Mouse (Mus musculus) embryonic facial prominence, embryonic 12.5 days (tissue): ENCODE data around the gene Col6a2. TPM values are rescaled to one million over a fixed set of nuclear protein-coding genes. Genes with fewer than 3 reads are reported as not detected.

Experiments used
- ATAC-seq: fragments of 200-750 bp; cut with Nextera tagmentation; 2 replicates; pipeline ENCODE4 v1.8.0; 2017; ENCODE audit not compliant: insufficient number of reproducible peaks, insufficient read depth, low FRiP score, low TSS enrichment
- H3K27ac ChIP-seq: fragments of 300-500 bp; sonication (generic); 2 replicates; pipeline ENCODE4 v1.5.1; 2016; ENCODE audit warnings: mild to moderate bottlenecking
- H3K27me3 ChIP-seq: fragments of 300-500 bp; sonication (generic); 2 replicates; pipeline ENCODE4 v1.6.1; 2016; ENCODE audit warnings: mild to moderate bottlenecking, moderate library complexity
- H3K36me3 ChIP-seq: fragments of 300-500 bp; sonication (generic); 2 replicates; pipeline ENCODE4 v1.6.1; 2016; ENCODE audit warnings: mild to moderate bottlenecking
- H3K4me1 ChIP-seq: fragments of 300-500 bp; sonication (generic); 2 replicates; pipeline ENCODE4 v1.6.1; 2016
- H3K4me2 ChIP-seq: fragments of 300-500 bp; sonication (generic); replicated peaks from 2 replicates; pipeline ENCODE4 v1.6.1; 2016; ENCODE audit warnings: mild to moderate bottlenecking, moderate library complexity
- H3K4me3 ChIP-seq: fragments of 300-500 bp; sonication (generic); 2 replicates; pipeline ENCODE4 v1.5.1; 2016; ENCODE audit warnings: mild to moderate bottlenecking
- H3K9ac ChIP-seq: fragments of 300-500 bp; sonication (generic); 2 replicates; pipeline ENCODE4 v1.6.1; 2016; ENCODE audit warnings: mild to moderate bottlenecking, moderate library complexity
- H3K9me3 ChIP-seq: fragments of 300-500 bp; sonication (generic); 2 replicates; pipeline ENCODE4 v1.6.1; 2016; ENCODE audit warnings: mild to moderate bottlenecking, moderate library complexity
- WGBS: fragments of 180-500 bp; shearing (Covaris S2); methylation state at CpG from one replicate; pipeline ENCODE4 v1.1.7; 2016; 5-methylcytosine and 5-hydroxymethylcytosine counted together
- polyA plus RNA-seq: library from polyadenylated mRNA; unstranded; fragments of >200 nt; fragmentation: Nextera tagmentation; extraction: Ambion mirVana; gene quantifications from 2 replicates; pipeline ENCODE4 v1.2.1, GENCODE M21; 2016

The Col6a2 gene
- polyA plus RNA-seq, 1 experiment from 2014 or later: 109 TPM

DNA sequence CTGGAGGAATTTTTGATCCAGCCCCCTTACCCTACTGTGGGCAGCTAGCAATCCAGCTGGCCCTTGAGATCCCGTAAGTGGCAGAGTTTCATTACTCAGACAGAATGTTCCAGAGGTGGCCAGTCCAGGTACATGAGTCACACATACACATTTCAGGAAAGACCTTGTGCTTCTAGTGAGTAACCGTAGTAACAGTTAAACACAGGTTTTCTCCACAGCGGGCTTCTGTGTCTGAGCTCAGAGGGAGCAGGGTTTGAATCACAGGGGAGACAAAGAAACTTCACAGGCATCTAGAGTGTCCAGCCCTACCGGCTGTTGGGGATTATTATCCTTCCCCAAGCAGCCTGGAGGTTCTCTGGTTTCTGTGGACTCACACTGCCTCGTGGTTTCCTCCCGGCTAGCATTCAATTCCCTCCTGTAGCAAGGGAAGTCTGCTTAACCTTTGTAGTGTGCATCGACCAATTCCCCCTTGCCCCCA is 10.7 kb upstream of the Col6a2 start:
- no peaks in the 10 kb centered on the region for H3K27me3 ChIP-seq
- H3K9ac ChIP-seq: no peak overlapping the region
- H3K9me3 ChIP-seq: no peaks in the 10 kb centered on the region
- no peak for ATAC-seq
- H3K36me3 ChIP-seq: no peaks in the 10 kb centered on the region
- H3K4me1 ChIP-seq: peaks cover 37% of the 10 kb centered on the region
- peak overlapping the region; percentile 78 for H3K27ac ChIP-seq
- H3K4me3 ChIP-seq: no peak overlapping the region
- H3K4me2 ChIP-seq: no peak overlapping the region
- 24% methylated on average over 7 of the region's 7 CpGs for WGBS

DNA sequence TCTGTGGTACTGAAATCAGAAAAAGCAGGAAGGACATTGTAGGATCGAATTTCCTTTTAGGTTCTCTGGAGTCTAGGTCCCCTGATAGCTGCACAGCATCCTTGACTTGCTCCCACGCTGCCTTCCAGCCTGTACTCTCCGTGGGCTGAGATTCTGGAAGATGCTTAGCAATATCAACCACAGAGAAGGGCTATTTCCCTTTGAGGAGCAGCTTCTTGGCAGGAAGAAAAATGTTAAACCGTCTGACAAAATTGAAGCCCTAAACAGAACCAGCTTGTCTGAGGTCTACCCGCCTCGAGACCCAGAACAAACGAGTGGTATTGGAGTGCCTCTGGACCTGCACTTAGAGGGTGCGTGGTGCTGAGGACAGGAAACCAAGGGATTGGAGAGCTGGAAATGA is 9.2 kb upstream of the Col6a2 start:
- H3K4me2 ChIP-seq: no peak overlapping the region
- no peak overlapping the region for H3K9ac ChIP-seq
- no peak overlapping the region for H3K4me3 ChIP-seq
- 51% methylated on average over 8 of the region's 8 CpGs for WGBS
- no peaks in the 10 kb centered on the region for H3K27me3 ChIP-seq
- H3K36me3 ChIP-seq: no peaks in the 10 kb centered on the region
- peaks cover 37% of the 10 kb centered on the region for H3K4me1 ChIP-seq
- 0 out of 2 replicates have a peak overlapping the region, but pooled peaks have one; percentile 24 for H3K27ac ChIP-seq
- no peaks in the 10 kb centered on the region for H3K9me3 ChIP-seq
- ATAC-seq: no peak

DNA sequence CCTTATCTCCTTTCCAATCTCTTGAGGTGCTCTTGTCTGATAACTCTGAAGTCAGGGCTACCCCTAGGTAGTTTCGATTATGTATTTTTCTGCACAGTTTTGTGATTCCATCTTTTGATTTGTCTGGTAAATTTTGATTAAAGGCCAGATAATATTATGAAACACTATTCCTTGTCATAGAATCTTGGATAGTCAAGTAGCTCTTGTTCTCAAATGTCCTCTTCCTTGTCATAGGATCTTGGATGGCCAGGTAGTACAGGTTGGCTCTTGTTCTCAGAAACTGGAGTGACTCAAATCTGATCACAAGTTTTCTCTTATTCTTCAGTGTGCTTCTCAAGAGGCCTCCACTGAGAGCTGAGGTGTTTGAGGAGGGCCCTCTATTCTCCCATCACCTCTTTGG is 7.2 kb upstream of the Col6a2 start:
- Histone ChIP-seq H3K9ac (no peak overlapping the region), H3K4me2 (no peak overlapping the region), H3K4me1 (peaks cover 29% of the 10 kb centered on the region), H3K27ac (no peak overlapping the region), H3K9me3 (no peaks in the 10 kb centered on the region), H3K4me3 (no peak overlapping the region), H3K36me3 (no peaks in the 10 kb centered on the region), H3K27me3 (no peaks in the 10 kb centered on the region)
- no peak for ATAC-seq
- 93% methylated on average over 1 of the region's 1 CpGs for WGBS

DNA sequence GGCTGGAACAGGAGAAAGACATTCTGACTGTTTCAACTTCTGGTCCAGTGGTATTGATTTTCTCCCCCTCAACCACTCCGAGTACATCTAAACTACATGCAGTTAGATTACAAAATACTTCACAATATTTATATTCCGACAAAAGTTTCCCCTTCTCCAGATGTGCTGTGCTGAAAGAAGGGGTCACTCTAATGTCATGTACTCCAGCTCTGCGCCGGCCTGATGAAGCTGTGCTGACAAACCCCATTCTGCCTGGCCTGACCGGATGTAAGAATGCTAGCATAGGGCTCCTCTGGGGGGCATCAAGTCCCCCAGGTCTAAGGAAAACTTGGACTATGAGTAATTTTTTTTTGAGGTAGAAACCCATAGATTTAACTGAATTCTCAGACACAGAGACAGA is 4.3 kb upstream of the Col6a2 start:
- Histone ChIP-seq H3K4me3 (no peak overlapping the region), H3K9ac (no peak overlapping the region), H3K4me2 (no peak overlapping the region), H3K27ac (no peak overlapping the region), H3K36me3 (no peaks in the 10 kb centered on the region), H3K9me3 (no peaks in the 10 kb centered on the region), H3K27me3 (no peaks in the 10 kb centered on the region), H3K4me1 (peaks cover 12% of the 10 kb centered on the region)
- 70% methylated on average over 5 of the region's 5 CpGs for WGBS
- ATAC-seq: no peak

DNA sequence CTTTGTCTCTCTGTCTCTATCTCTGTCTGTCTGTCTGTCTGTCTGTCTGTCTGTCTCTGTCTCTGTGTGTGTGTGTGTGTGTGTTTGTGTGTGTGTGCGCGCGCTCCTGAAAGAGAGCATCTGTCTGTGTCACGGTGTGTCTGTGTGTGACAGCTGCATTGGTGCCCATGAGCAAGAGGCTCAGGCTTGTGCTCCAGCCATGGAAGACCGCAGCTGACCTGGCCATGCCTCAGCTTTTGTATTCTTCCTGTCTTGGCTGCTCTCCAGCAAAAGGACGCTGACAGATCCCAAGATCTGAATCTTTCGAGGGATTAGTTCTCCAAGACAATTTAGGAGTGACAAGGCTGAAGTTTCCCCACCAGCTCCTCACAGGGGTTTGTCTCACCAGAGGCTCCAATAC is 1.5 kb upstream of the Col6a2 start:
- Histone ChIP-seq H3K27me3 (no peaks in the 10 kb centered on the region), H3K4me3 (no peak overlapping the region), H3K4me1 (peaks cover 20% of the 10 kb centered on the region), H3K4me2 (no peak overlapping the region), H3K9ac (no peak overlapping the region), H3K27ac (no peak overlapping the region), H3K9me3 (no peaks in the 10 kb centered on the region), H3K36me3 (no peaks in the 10 kb centered on the region)
- WGBS: 73% methylated on average over 7 of the region's 7 CpGs
- no peak for ATAC-seq

DNA sequence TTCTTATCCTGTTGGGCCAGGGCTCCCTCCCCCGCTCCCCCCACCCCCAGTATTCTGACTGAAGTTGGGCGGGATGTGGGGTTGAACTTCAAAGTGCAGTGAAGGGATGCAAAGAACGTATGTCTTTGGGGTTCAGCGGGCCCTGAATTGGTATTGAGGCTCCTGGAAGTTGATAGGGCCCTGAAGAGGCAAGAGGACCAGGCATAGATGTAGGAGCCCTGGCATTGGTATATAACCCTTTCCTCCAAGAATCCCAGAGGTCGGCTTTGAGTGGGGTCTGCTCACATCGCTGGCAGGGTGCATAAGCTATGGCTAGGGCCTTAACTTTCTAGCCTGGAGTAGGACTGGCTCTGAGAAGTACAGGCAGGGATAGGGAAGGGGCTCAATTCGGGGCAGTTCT is 304 bp upstream of the Col6a2 start:
- Histone ChIP-seq H3K27ac (peak overlapping the region; percentile 58), H3K36me3 (no peaks in the 10 kb centered on the region), H3K4me3 (peak overlapping the region; percentile 51), H3K9me3 (no peaks in the 10 kb centered on the region), H3K4me1 (peaks cover 20% of the 10 kb centered on the region), H3K4me2 (peak overlapping the region; percentile 53), H3K9ac (peak overlapping the region; percentile 69; the same call in 1 of the 2 replicates), H3K27me3 (no peaks in the 10 kb centered on the region)
- ATAC-seq: 0 out of 2 replicates have a peak, but pooled peaks have one; percentile 29
- 19% methylated on average over 6 of the region's 7 CpGs for WGBS

DNA sequence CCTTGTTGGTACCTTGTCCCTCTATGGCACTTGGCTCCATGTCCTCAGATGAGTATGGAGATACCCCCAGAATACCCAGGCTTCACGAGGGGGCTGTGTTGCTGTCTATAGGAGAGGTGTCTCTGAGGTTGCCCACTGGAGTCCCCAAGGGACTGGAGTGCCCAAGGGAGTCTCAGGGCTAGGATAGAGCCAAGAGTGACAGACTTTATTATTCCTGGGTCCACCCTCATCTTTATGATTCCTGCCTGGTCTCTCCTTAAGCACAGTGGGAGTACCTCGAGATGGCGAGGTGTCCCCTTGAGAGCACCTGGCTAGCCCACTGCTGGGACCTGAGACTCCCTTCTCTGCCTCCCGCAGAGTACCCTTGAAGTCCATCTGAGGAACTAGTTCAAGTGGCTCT is 1.0 kb downstream of the Col6a2 start:
- H3K9ac ChIP-seq: peak overlapping the region; percentile 69
- peak overlapping the region; percentile 51 for H3K4me3 ChIP-seq
- H3K27me3 ChIP-seq: no peaks in the 10 kb centered on the region
- H3K9me3 ChIP-seq: no peaks in the 10 kb centered on the region
- no peak for ATAC-seq
- WGBS: 76% methylated on average over 4 of the region's 4 CpGs
- no peak overlapping the region for H3K27ac ChIP-seq
- no peaks in the 10 kb centered on the region for H3K36me3 ChIP-seq
- H3K4me1 ChIP-seq: peaks cover 20% of the 10 kb centered on the region
- H3K4me2 ChIP-seq: peak overlapping the region; percentile 53

DNA sequence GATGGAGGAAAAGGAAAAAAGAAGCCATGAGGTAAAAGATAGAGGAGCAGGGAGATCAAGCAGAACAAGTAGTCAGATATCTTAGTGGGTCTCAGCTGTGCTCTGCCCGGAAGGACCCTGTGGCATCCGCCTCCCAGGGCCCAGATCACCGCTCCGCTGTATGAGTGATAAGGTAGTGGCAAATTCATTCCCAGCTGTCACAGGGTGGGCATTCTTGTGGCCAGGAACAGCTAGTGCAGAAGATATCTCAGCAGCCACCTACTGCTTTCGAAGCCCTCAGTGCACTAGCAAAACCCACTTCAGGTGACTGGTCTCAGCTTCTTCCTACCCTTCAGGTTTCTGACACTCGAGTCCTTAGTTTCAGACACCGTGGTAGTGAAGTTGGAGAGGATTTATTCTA is 11.0 kb downstream of the Col6a2 start:
- Histone ChIP-seq H3K4me2 (no peak overlapping the region), H3K27me3 (no peaks in the 10 kb centered on the region), H3K4me1 (no peaks in the 10 kb centered on the region), H3K27ac (no peak overlapping the region), H3K9ac (no peak overlapping the region), H3K4me3 (no peak overlapping the region), H3K36me3 (peaks cover 73% of the 10 kb centered on the region), H3K9me3 (no peaks in the 10 kb centered on the region)
- WGBS: 86% methylated on average over 7 of the region's 7 CpGs
- ATAC-seq: no peak

DNA sequence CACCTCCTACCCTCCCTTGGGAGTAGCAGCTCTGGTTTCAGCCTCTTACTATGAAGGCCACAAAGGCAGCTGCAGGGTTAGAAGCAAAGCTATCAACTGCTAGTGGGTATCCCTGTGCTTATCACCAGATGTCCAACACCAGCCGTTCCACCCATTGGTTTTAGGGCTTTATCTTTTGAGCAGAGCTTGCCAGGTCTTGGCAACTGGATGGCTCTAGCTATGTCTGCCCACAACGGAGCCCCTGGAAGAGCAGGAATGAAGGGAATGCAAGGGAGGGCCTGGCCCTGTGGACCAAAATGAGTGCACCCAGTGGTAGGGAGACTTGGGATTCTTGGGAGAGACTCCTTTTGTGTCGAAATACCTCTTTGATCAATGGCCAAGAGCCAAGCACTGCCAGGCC is 20.7 kb downstream of the Col6a2 start:
- H3K9ac ChIP-seq: no peak overlapping the region
- no peak overlapping the region for H3K4me2 ChIP-seq
- H3K4me1 ChIP-seq: no peaks in the 10 kb centered on the region
- H3K36me3 ChIP-seq: peaks cover 62% of the 10 kb centered on the region
- ATAC-seq: no peak
- no peak overlapping the region for H3K27ac ChIP-seq
- no peaks in the 10 kb centered on the region for H3K27me3 ChIP-seq
- H3K9me3 ChIP-seq: no peaks in the 10 kb centered on the region
- WGBS: 86% methylated on average over 3 of the region's 3 CpGs
- H3K4me3 ChIP-seq: no peak overlapping the region

DNA sequence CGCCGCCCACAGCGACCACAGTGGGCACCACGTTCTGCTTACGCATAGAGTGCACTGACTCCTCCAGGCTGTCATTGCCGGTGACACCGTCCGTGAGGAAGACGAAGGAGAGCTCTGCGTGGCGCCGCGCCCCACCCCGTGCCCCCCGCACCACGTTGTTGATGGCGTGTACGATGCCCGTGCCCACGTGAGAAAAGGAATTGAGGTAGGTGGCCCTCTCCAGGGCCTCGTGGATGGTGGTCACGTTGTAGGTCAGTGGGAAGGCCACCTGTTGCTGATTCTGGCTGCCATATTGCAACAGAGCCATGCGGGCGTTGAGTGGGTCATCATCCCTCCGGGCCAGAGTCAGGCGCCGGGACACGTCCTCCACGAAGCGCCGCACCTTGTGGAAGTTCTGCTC is 27.1 kb downstream of the Col6a2 start:
- Histone ChIP-seq H3K4me3 (no peak overlapping the region), H3K27ac (no peak overlapping the region), H3K27me3 (no peaks in the 10 kb centered on the region), H3K4me2 (no peak overlapping the region), H3K4me1 (no peaks in the 10 kb centered on the region), H3K36me3 (no peaks in the 10 kb centered on the region), H3K9ac (no peak overlapping the region), H3K9me3 (no peaks in the 10 kb centered on the region)
- no peak for ATAC-seq
- 92% methylated on average over 31 of the region's 31 CpGs for WGBS

DNA sequence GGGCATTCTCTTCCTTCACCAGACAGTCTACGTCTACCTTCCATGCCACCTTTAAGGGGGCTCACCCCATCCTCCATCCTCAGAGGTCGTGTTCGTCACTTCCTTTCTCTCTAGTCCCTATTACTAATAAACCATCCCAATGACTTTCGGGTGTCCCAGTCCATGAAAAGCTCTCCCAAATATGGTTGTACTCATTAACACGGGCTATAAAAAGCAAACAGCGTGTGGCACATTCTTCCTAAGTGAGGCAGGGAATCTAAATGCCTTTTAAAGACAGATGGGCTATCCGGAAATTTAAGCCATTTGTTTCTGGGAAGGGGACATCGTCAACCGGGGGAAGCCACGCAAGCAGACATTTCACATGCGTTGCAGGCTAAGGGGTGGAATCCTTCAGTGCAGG is 33.2 kb downstream of the Col6a2 start:
- Histone ChIP-seq H3K36me3 (no peaks in the 10 kb centered on the region), H3K4me1 (no peaks in the 10 kb centered on the region), H3K27me3 (no peaks in the 10 kb centered on the region), H3K4me3 (no peak overlapping the region), H3K9me3 (no peaks in the 10 kb centered on the region), H3K9ac (no peak overlapping the region), H3K4me2 (no peak overlapping the region), H3K27ac (no peak overlapping the region)
- 83% methylated on average over 11 of the region's 11 CpGs for WGBS
- ATAC-seq: no peak

DNA sequence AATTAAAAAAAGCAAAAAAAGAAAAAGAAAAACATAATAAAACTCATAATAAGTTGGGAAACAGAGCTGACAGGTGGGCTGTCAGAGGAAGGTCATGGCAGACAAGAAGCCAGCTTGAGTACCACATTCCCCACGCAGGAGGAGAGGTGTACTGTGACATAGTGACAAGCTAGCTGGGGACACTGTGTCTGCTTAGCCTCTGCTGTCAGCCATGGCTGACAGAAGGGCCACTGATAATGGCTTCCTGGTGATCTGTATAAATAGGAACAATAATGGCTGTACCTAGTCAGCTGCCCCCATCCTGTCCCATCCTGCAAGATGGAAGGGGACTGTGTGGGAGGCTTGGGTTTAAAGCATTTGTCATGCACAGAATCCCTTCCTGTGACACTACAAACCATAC is 37.2 kb downstream of the Col6a2 start:
- Histone ChIP-seq H3K27ac (no peak overlapping the region), H3K9me3 (no peaks in the 10 kb centered on the region), H3K4me3 (no peak overlapping the region), H3K27me3 (peaks cover 9% of the 10 kb centered on the region), H3K9ac (no peak overlapping the region), H3K36me3 (no peaks in the 10 kb centered on the region), H3K4me1 (no peaks in the 10 kb centered on the region), H3K4me2 (no peak overlapping the region)
- ATAC-seq: no peak
- WGBS: 56% methylated on average over 1 of the region's 1 CpGs

DNA sequence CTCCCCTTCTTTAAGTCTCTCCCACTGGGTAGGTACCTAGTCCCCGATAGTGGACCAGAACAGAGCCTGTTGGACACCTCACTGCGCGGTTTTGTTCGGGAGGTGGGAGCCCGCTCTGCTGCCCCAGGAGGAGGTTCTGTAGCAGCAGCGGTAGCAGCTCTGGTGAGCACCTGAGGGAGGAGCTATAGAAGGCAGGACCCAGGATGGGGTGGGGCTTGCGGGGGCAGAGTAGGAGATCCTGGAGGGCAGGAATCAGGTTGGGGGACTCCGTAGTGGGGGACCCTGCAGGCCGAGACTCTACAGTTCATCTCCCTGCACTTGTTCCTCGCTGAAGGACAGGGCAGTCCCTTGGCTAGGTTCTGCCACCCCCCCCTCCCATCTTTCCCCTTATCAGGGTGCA is 39.3 kb downstream of the Col6a2 start:
- Histone ChIP-seq H3K9ac (no peak overlapping the region), H3K27me3 (peaks cover 9% of the 10 kb centered on the region), H3K4me1 (no peaks in the 10 kb centered on the region), H3K27ac (no peak overlapping the region), H3K9me3 (no peaks in the 10 kb centered on the region), H3K4me2 (peak overlapping the region; percentile 38), H3K4me3 (peak overlapping the region; percentile 25), H3K36me3 (no peaks in the 10 kb centered on the region)
- WGBS: 10% methylated on average over 10 of the region's 10 CpGs
- ATAC-seq: no peak; the same call in 1 of the 2 replicates
